Mouse (Mus musculus): ENCODE results near the gene Vmo1.

The Vmo1 gene

GRCm38 (mm10) chr11:70469764-70470163 is 44.7 kb downstream of the Vmo1 start:
- WGBS, result 91% methylated on average over 3 of the region's 3 CpGs

GRCm38 (mm10) chr11:70467902-70468619 is 46.4 kb downstream of the Vmo1 start:
- 78% methylated on average over 5 of the region's 5 CpGs for WGBS

- 13% methylated on average over 23 of the region's 23 CpGs for WGBS
Observed at GRCm38 (mm10) chr11:70465824-70466223, 48.6 kb downstream of the Vmo1 start.

GRCm38 (mm10) chr11:70465211-70465610 is 49.2 kb downstream of the Vmo1 start:
- 36% methylated on average over 16 of the region's 16 CpGs for WGBS

GRCm38 (mm10) chr11:70463970-70464369 is 50.4 kb downstream of the Vmo1 start:
- 92% methylated on average over 5 of the region's 5 CpGs for WGBS
